ENCODE assay signal across 8 mouse cellular contexts in the genomic region with DNA sequence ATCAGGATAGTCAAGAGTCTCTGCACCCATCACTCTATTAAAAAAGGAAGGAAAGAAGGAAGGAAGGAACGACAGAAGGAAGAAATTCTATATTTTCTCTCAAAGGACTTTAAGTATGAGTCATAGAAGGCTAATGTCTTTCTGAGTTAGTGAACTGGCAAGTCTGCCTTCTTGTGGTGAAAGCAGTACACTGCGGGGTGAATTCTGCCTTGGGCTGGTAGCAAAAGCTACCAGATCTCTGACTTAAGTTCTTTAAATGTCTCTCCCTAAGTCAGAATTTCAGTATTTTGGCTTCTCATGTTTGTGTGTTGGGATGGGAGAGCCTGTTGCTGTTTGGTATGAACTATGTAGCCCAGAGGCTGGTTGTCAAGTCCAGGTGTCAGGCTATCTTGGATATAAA. TPM values are rescaled to one million over a fixed set of nuclear protein-coding genes. Genes with fewer than 3 reads are reported as not detected.
A peak's percentile ranks its signal among the peaks of the same experiment; 100 is the strongest.
DNase-seq lines count a peak whose midpoint lies in the region; ATAC-seq lines count a peak whose summit lies in the region.

No protein-coding gene starts in this region.

- 19% methylated on average over 2 of the region's 2 CpGs for WGBS in large intestine, adult 2 months

- no peaks in the 10 kb centered on the region for H3K27me3 ChIP-seq in megakaryocyte, embryonic 14.5 days (replicated peaks)

- H3K4me3 ChIP-seq in megakaryocyte, embryonic 14.5 days (replicated peaks): peak overlapping the region; percentile 89

- H3K4me1 ChIP-seq in megakaryocyte, embryonic 14.5 days: peaks cover 32% of the 10 kb centered on the region

- peaks cover 4% of the 10 kb centered on the region; the same call in 1 of the 2 replicates for H3K9me3 ChIP-seq in megakaryocyte, embryonic 14.5 days

- H3K36me3 ChIP-seq in megakaryocyte, embryonic 14.5 days (replicated peaks; ENCODE audit: low read length): peaks cover 10% of the 10 kb centered on the region

- peak; percentile 44 for DNase-seq in adrenal gland, postnatal 14 days
- no peak for DNase-seq in adrenal gland, adult 2 months
- DNase-seq in urinary bladder, postnatal 14 days (ENCODE audit: low spot score): peak; percentile 16
- no peak for DNase-seq in urinary bladder, adult 2 months (ENCODE audit: low spot score)
- DNase-seq in large intestine, adult 2 months (ENCODE audit: low read depth, low spot score): peak; percentile 14
- peak; percentile 8 for DNase-seq in telencephalon, adult 2 months (ENCODE audit: low read depth, low spot score)

- peak; percentile 59 for ATAC-seq in granulocyte monocyte progenitor cell, adult 5-6 weeks (replicated peaks; ENCODE audit: poor library complexity, severe bottlenecking)

RNA-seq across cellular contexts. Expression of gene Zfp983, which starts 0.5 kb away (rescaled TPM):
- total RNA-seq in adrenal gland, postnatal 14 days (2021): 5.4 and 5.8 TPM in 2 replicates
- 1 to 10 TPM; 4.3 to 7.5 TPM for total RNA-seq in adrenal gland, adult 2 months (2021)
- polyA plus RNA-seq in adrenal gland, adult 2 months (2012; rRNA removed): 0.28 and 0.48 TPM in 2 replicates
- 3.2 and 5.2 TPM in 2 replicates for polyA plus RNA-seq in urinary bladder, adult 2 months (2012; rRNA removed)
- 1.7 and 2.1 TPM in 2 replicates for total RNA-seq in granulocyte monocyte progenitor cell, adult 5-6 weeks (2014; fragmentation: Nextera tagmentation)
- 2.7 and 3.9 TPM in 2 replicates for total RNA-seq in granulocyte monocyte progenitor cell, adult 5-6 weeks (2017)
- 0.48 and 0.80 TPM in 2 replicates for polyA plus RNA-seq in large intestine, adult 2 months (2012; rRNA removed)
- polyA plus RNA-seq in megakaryocyte, embryonic 14.5 days (2012; ENCODE audit: insufficient read depth, low replicate concordance): 0.17 TPM in 1 of 2 replicates, not detected in the other

RNA-seq across cellular contexts. Expression of gene Gm10226, which starts 41.7 kb away (rescaled TPM):
- 2.9 and 3.7 TPM in 2 replicates for total RNA-seq in adrenal gland, postnatal 14 days (2021)
- 1 to 10 TPM; 3.9 to 7.2 TPM for total RNA-seq in adrenal gland, adult 2 months (2021)
- not detected in 2 replicates for polyA plus RNA-seq in adrenal gland, adult 2 months (2012; rRNA removed)
- 3.2 and 3.5 TPM in 2 replicates for polyA plus RNA-seq in urinary bladder, adult 2 months (2012; rRNA removed)
- not detected in 2 replicates for total RNA-seq in granulocyte monocyte progenitor cell, adult 5-6 weeks (2014; fragmentation: Nextera tagmentation)
- 16.5 and 36.7 TPM in 2 replicates for total RNA-seq in granulocyte monocyte progenitor cell, adult 5-6 weeks (2017)
- not detected in 2 replicates for polyA plus RNA-seq in large intestine, adult 2 months (2012; rRNA removed)
- polyA plus RNA-seq in megakaryocyte, embryonic 14.5 days (2012; ENCODE audit: insufficient read depth, low replicate concordance): not detected in 2 replicates

RNA-seq across cellular contexts. Expression of gene Zfp760, which starts 57.6 kb away (rescaled TPM):
- 7.1 and 8.1 TPM in 2 replicates for total RNA-seq in adrenal gland, postnatal 14 days (2021)
- total RNA-seq in adrenal gland, adult 2 months (2021): 1 to 10 TPM; 4.5 to 5.9 TPM
- polyA plus RNA-seq in adrenal gland, adult 2 months (2012; rRNA removed): 0.09 and 0.12 TPM in 2 replicates
- polyA plus RNA-seq in urinary bladder, adult 2 months (2012; rRNA removed): 6.8 and 8.3 TPM in 2 replicates
- total RNA-seq in granulocyte monocyte progenitor cell, adult 5-6 weeks (2014; fragmentation: Nextera tagmentation): 5.5 and 7.0 TPM in 2 replicates
- total RNA-seq in granulocyte monocyte progenitor cell, adult 5-6 weeks (2017): 5.4 and 6.7 TPM in 2 replicates
- polyA plus RNA-seq in large intestine, adult 2 months (2012; rRNA removed): 0.87 and 0.97 TPM in 2 replicates
- 0.04 TPM in 1 of 2 replicates, not detected in the other for polyA plus RNA-seq in megakaryocyte, embryonic 14.5 days (2012; ENCODE audit: insufficient read depth, low replicate concordance)

Comparison
In these comparisons a context has a peak if more than half of its experiments do, and no peak if none do; other contexts are left out.
1. DNase-seq: peak in adrenal gland, postnatal 14 days (single experiment), urinary bladder, postnatal 14 days (single experiment), large intestine, adult 2 months (single experiment) and telencephalon, adult 2 months (single experiment); none in adrenal gland, adult 2 months (single experiment) and urinary bladder, adult 2 months (single experiment).